Mouse (Mus musculus): ENCODE data around the gene Ankrd7. TPM values are rescaled to one million over a fixed set of nuclear protein-coding genes. Genes with fewer than 3 reads are reported as not detected.

Ankrd7 gene
- total and polyA plus RNA-seq, 3 experiments, result 0.20 TPM; not detected in 2

GRCm38 (mm10) chr6:18856487-18857078 is 9.5 kb upstream of the Ankrd7 start:
- H3K9me3 ChIP-seq (replicated peaks; ENCODE audit: low read length), result peaks cover 2% of the 10 kb centered on the region
- TF ChIP-seq POLR2AphosphoS2 (IDR thresholded peaks at IDR 0.05; ENCODE audit: low read depth, low read length) (peak; percentile 20; the same call in 1 of the 2 replicates), KAT2A (IDR thresholded peaks at IDR 0.05; ENCODE audit: insufficient replicate concordance, low read length) (no peak)
- no peaks in the 10 kb centered on the region; a peak in 1 of 4 replicates for H3K4me1 ChIP-seq (ENCODE audit: control insufficient read depth in 1 of 2, insufficient read depth in 2 of 2)
- H3K36me3 ChIP-seq (replicated peaks in 1 of 2; ENCODE audit: control insufficient read depth in 1 of 2, insufficient read depth in 1 of 2, low read length in 1 of 2), result peaks cover 11 to 54% of the 10 kb centered on the region in 2 experiments
- in situ Hi-C loops (cut with MboI; ENCODE audit: low pct_ligation_motif_present, low pct_unique_long_range_greater_than_20kb, low sequenced_read_pairs) (no loop called here), dilution Hi-C loops (cut with MboI; ENCODE audit: extremely low pct_ligation_motif_present, extremely low pct_unique_long_range_greater_than_20kb, low sequenced_read_pairs) (no loop called here)
- H3K27me3 ChIP-seq (replicated peaks), result no peaks in the 10 kb centered on the region
- no peaks in the 10 kb centered on the region for H3K79me2 ChIP-seq (replicated peaks; ENCODE audit: control insufficient read depth, extremely low read depth, insufficient read depth, poor library complexity, severe bottlenecking)
- DNase-seq (ENCODE audit: extremely low read depth), result no peak
- no peak overlapping the region for H3K4me2 ChIP-seq (ENCODE audit: insufficient read depth, low read depth, poor library complexity, severe bottlenecking)
- no peak overlapping the region for H3K4me3 ChIP-seq (replicated peaks in 1 of 3; ENCODE audit: low read depth in 2 of 3, low read length in 2 of 3, poor library complexity in 1 of 3)
- H3K9ac ChIP-seq (ENCODE audit: insufficient read depth, low read depth), result no peak overlapping the region
- H3K27ac ChIP-seq (ENCODE audit: insufficient read depth, low read depth), result no peak overlapping the region

- Histone ChIP-seq H3K4me2 (ENCODE audit: insufficient read depth, low read depth, poor library complexity, severe bottlenecking) (no peak overlapping the region), H3K9me3 (replicated peaks; ENCODE audit: low read length) (no peaks in the 10 kb centered on the region), H3K27me3 (replicated peaks) (no peaks in the 10 kb centered on the region), H3K79me2 (replicated peaks; ENCODE audit: control insufficient read depth, extremely low read depth, insufficient read depth, poor library complexity, severe bottlenecking) (no peaks in the 10 kb centered on the region), H3K9ac (ENCODE audit: insufficient read depth, low read depth) (no peak overlapping the region), H3K4me3 (replicated peaks in 1 of 3; ENCODE audit: low read depth in 2 of 3, low read length in 2 of 3, poor library complexity in 1 of 3) (no peak overlapping the region), H3K4me1 (ENCODE audit: control insufficient read depth in 1 of 2, insufficient read depth in 2 of 2) (no peaks in the 10 kb centered on the region), H3K27ac (ENCODE audit: insufficient read depth, low read depth) (no peak overlapping the region), H3K36me3 (replicated peaks in 1 of 2; ENCODE audit: control insufficient read depth in 1 of 2, insufficient read depth in 1 of 2, low read length in 1 of 2) (no peaks in the 10 kb centered on the region)
- no peak for DNase-seq (ENCODE audit: extremely low read depth)
- dilution Hi-C loops (cut with MboI; ENCODE audit: extremely low pct_ligation_motif_present, extremely low pct_unique_long_range_greater_than_20kb, low sequenced_read_pairs) (no loop called here), in situ Hi-C loops (cut with MboI; ENCODE audit: low pct_ligation_motif_present, low pct_unique_long_range_greater_than_20kb, low sequenced_read_pairs) (no loop called here)
- TF ChIP-seq ZNF384 (IDR thresholded peaks at IDR 0.05; ENCODE audit: low read depth, low read length), result no peak
- no peak for TF ChIP-seq POLR2A (IDR thresholded peaks at IDR 0.05; ENCODE audit: low read depth, low read length)
- TF ChIP-seq ZC3H11A (IDR thresholded peaks at IDR 0.05; ENCODE audit: low read depth, low read length), result no peak
- no peak for TF ChIP-seq PAX5 (IDR thresholded peaks at IDR 0.05; ENCODE audit: low read length)
- no peak for TF ChIP-seq MYC (IDR thresholded peaks at IDR 0.05; ENCODE audit: low read depth, low read length)
- no peak for TF ChIP-seq JUN (IDR thresholded peaks at IDR 0.05; ENCODE audit: insufficient read depth, low read depth, low read length)
- no peak for TF ChIP-seq IRF4 (IDR thresholded peaks at IDR 0.05; ENCODE audit: low read depth, low read length)
- no peak for TF ChIP-seq KAT2A (IDR thresholded peaks at IDR 0.05; ENCODE audit: insufficient replicate concordance, low read length)
- TF ChIP-seq MEF2A (IDR thresholded peaks at IDR 0.05; ENCODE audit: borderline replicate concordance, low read depth, low read length), result no peak
- no peak for TF ChIP-seq ZMIZ1 (IDR thresholded peaks at IDR 0.05; ENCODE audit: low read depth, low read length)
Observed at GRCm38 (mm10) chr6:18889030-18889429, 22.9 kb downstream of the Ankrd7 start.

- dilution Hi-C loops (cut with MboI; ENCODE audit: extremely low pct_ligation_motif_present, extremely low pct_unique_long_range_greater_than_20kb, low sequenced_read_pairs) (no loop called here), in situ Hi-C loops (cut with MboI; ENCODE audit: low pct_ligation_motif_present, low pct_unique_long_range_greater_than_20kb, low sequenced_read_pairs) (no loop called here)
- H3K9ac ChIP-seq (ENCODE audit: insufficient read depth, low read depth), result no peak overlapping the region
- H3K27ac ChIP-seq (ENCODE audit: insufficient read depth, low read depth), result no peak overlapping the region
- no peak for DNase-seq (ENCODE audit: extremely low read depth)
- no peaks in the 10 kb centered on the region for H3K9me3 ChIP-seq (replicated peaks; ENCODE audit: low read length)
- H3K4me1 ChIP-seq (ENCODE audit: control insufficient read depth in 1 of 2, insufficient read depth in 2 of 2), result no peaks in the 10 kb centered on the region
- H3K27me3 ChIP-seq (replicated peaks), result no peaks in the 10 kb centered on the region
- no peaks in the 10 kb centered on the region for H3K79me2 ChIP-seq (replicated peaks; ENCODE audit: control insufficient read depth, extremely low read depth, insufficient read depth, poor library complexity, severe bottlenecking)
- H3K36me3 ChIP-seq (replicated peaks in 1 of 2; ENCODE audit: control insufficient read depth in 1 of 2, insufficient read depth in 1 of 2, low read length in 1 of 2), result no peaks in the 10 kb centered on the region
- no peak for TF ChIP-seq CHD1 (IDR thresholded peaks at IDR 0.05; ENCODE audit: low read depth, low read length)
- TF ChIP-seq JUND (conservative IDR thresholded peaks at IDR 0.05; ENCODE audit: low read depth, low read length), result no peak
- no peak for TF ChIP-seq USF1 (IDR thresholded peaks at IDR 0.05; ENCODE audit: low read depth, low read length)
- TF ChIP-seq BHLHE40 (IDR thresholded peaks at IDR 0.05; ENCODE audit: low read depth, low read length), result no peak
- no peak for TF ChIP-seq PAX5 (IDR thresholded peaks at IDR 0.05; ENCODE audit: low read length)
- no peak for TF ChIP-seq CTCF (conservative IDR thresholded peaks at IDR 0.05 in 1 of 2, IDR thresholded peaks at IDR 0.05 in 1 of 2; ENCODE audit: low read depth in 2 of 2, low read length in 2 of 2)
- TF ChIP-seq ZNF384 (IDR thresholded peaks at IDR 0.05; ENCODE audit: low read depth, low read length), result no peak
- no peak for TF ChIP-seq MYC (IDR thresholded peaks at IDR 0.05; ENCODE audit: low read depth, low read length)
- TF ChIP-seq RCOR1 (conservative IDR thresholded peaks at IDR 0.05; ENCODE audit: low read depth, low read length), result no peak
- no peak for TF ChIP-seq SMC3 (IDR thresholded peaks at IDR 0.05; ENCODE audit: low read depth, low read length)
- no peak for TF ChIP-seq E2F4 (IDR thresholded peaks at IDR 0.05; ENCODE audit: insufficient replicate concordance, low read depth, low read length)
- TF ChIP-seq MAZ (IDR thresholded peaks at IDR 0.05; ENCODE audit: low read depth, low read length), result no peak
- no peak for TF ChIP-seq NELFE (IDR thresholded peaks at IDR 0.05; ENCODE audit: low read depth, low read length)
- no peak overlapping the region for H3K4me3 ChIP-seq (replicated peaks in 1 of 3; ENCODE audit: low read depth in 2 of 3, low read length in 2 of 3, poor library complexity in 1 of 3)
- H3K4me2 ChIP-seq (ENCODE audit: insufficient read depth, low read depth, poor library complexity, severe bottlenecking), result no peak overlapping the region
Observed at GRCm38 (mm10) chr6:18894142-18894541, 28.0 kb downstream of the Ankrd7 start.

All from CH12.LX (cell line).